ENCODE assay signal across 9 mouse cellular contexts in the genomic region with DNA sequence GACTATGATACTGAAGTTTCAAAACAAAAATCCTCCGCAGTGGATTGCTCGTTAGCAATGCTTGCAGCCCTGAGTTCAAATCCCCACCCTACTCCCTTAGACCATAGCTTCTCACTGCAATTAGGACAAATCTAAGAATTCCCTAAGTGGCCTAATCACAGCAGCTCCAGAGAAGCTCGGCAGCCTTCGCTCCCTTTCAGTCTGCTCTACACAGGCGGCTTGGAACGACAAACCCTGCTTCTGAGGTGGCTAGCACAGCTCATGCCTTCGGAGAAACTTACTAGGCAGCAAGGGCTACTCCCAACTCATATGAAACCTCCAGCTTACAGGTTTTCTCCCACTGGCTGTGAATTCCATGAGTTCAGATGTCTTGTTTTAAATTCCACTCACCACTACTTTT. TPM values are rescaled to one million over a fixed set of nuclear protein-coding genes. Genes with fewer than 3 reads are reported as not detected.
DNase-seq lines count a peak whose midpoint lies in the region; ATAC-seq lines count a peak whose summit lies in the region.
"Had no signal": no experiment of that assay in that cellular context is flagged by ENCODE, and none has a peak within 500 bp of the region (broad histone marks: within the 10 kb centered on the region; RNA-seq: fewer than 3 reads in every experiment).

No protein-coding gene starts in this region.

- no peak for ATAC-seq in hindbrain, embryonic 11.5 days (ENCODE audit: low FRiP score)
- no peak for ATAC-seq in neural tube, embryonic 11.5 days (ENCODE audit: insufficient read depth, low FRiP score, low TSS enrichment)
- no peak for ATAC-seq in limb, embryonic 13.5 days (ENCODE audit: low FRiP score, low read depth)
- no peak for ATAC-seq in megakaryocyte-erythroid progenitor cell, adult 5-6 weeks (replicated peaks; ENCODE audit: low FRiP score, low TSS enrichment, poor library complexity, severe bottlenecking)

- 86% methylated on average over 7 of the region's 7 CpGs for WGBS in hindbrain, embryonic 10.5 days
- 91% methylated on average over 7 of the region's 7 CpGs for WGBS in hindbrain, embryonic 11.5 days
- 88% methylated on average over 7 of the region's 7 CpGs for WGBS in neural tube, embryonic 11.5 days
- WGBS in limb, embryonic 13.5 days = 80% methylated on average over 7 of the region's 7 CpGs

- H3K27ac ChIP-seq in hindbrain, embryonic 10.5 days = 0 out of 2 replicates have a peak overlapping the region, but pooled peaks have one; percentile 25
- no peak overlapping the region for H3K27ac ChIP-seq in hindbrain, embryonic 11.5 days (ENCODE audit: low read depth, low read length)
- H3K27ac ChIP-seq in neural tube, embryonic 11.5 days (ENCODE audit: low read depth, low read length) = no peak overlapping the region
- peak overlapping the region; percentile 29; the same call in 1 of the 2 replicates for H3K27ac ChIP-seq in limb, embryonic 13.5 days

- no peaks in the 10 kb centered on the region for H3K9me3 ChIP-seq in hindbrain, embryonic 10.5 days
- no peaks in the 10 kb centered on the region for H3K9me3 ChIP-seq in hindbrain, embryonic 11.5 days (ENCODE audit: control insufficient read depth, low read length)
- no peaks in the 10 kb centered on the region for H3K9me3 ChIP-seq in neural tube, embryonic 11.5 days (ENCODE audit: control insufficient read depth, low read length)
- no peaks in the 10 kb centered on the region for H3K9me3 ChIP-seq in limb, embryonic 13.5 days
- H3K9me3 ChIP-seq: megakaryocyte, embryonic 14.5 days had no signal

- H3K36me3 ChIP-seq in hindbrain, embryonic 10.5 days = no peaks in the 10 kb centered on the region
- no peaks in the 10 kb centered on the region for H3K36me3 ChIP-seq in hindbrain, embryonic 11.5 days (ENCODE audit: control insufficient read depth, insufficient read depth, low read length)
- H3K36me3 ChIP-seq in neural tube, embryonic 11.5 days (ENCODE audit: control insufficient read depth, insufficient read depth, low read length) = no peaks in the 10 kb centered on the region
- 0 out of 2 replicates have a peak, but pooled peaks cover 8% of the 10 kb centered on the region for H3K36me3 ChIP-seq in limb, embryonic 13.5 days

- no peak for DNase-seq in hindbrain, embryonic 10.5 days (ENCODE audit: low spot score)
- DNase-seq in hindbrain, embryonic 11.5 days (ENCODE audit: low spot score) = no peak
- DNase-seq in neural tube, embryonic 11.5 days (ENCODE audit: low spot score) = no peak
- no peak for DNase-seq in neural tube, embryonic 10.5 days (ENCODE audit: extremely low spot score, low spot score)
- DNase-seq in cerebellum, adult 8-10 months = no peak

- peaks cover 35% of the 10 kb centered on the region for H3K4me1 ChIP-seq in hindbrain, embryonic 10.5 days (replicated peaks)
- H3K4me1 ChIP-seq in hindbrain, embryonic 11.5 days (replicated peaks; ENCODE audit: control insufficient read depth, insufficient read depth, low read length) = no peaks in the 10 kb centered on the region; the same call in 1 of the 2 replicates
- H3K4me1 ChIP-seq in neural tube, embryonic 11.5 days (ENCODE audit: control insufficient read depth, insufficient read depth, low read length) = peaks cover 5% of the 10 kb centered on the region; the same call in 1 of the 2 replicates
- peaks cover 34% of the 10 kb centered on the region for H3K4me1 ChIP-seq in limb, embryonic 13.5 days

- H3K27me3 ChIP-seq in hindbrain, embryonic 10.5 days (ENCODE audit: insufficient read depth, poor library complexity, severe bottlenecking) = no peaks in the 10 kb centered on the region
- H3K27me3 ChIP-seq in hindbrain, embryonic 11.5 days (ENCODE audit: control insufficient read depth, insufficient read depth, low read length) = no peaks in the 10 kb centered on the region
- no peaks in the 10 kb centered on the region for H3K27me3 ChIP-seq in neural tube, embryonic 11.5 days (ENCODE audit: control insufficient read depth, insufficient read depth, low read length)
- no peaks in the 10 kb centered on the region for H3K27me3 ChIP-seq in limb, embryonic 13.5 days
- H3K27me3 ChIP-seq: megakaryocyte, embryonic 14.5 days had no signal

- no peak overlapping the region for H3K4me2 ChIP-seq in hindbrain, embryonic 11.5 days (replicated peaks; ENCODE audit: low read depth, low read length)
- H3K4me2 ChIP-seq in neural tube, embryonic 11.5 days (ENCODE audit: low read depth) = no peak overlapping the region
- H3K4me2 ChIP-seq in limb, embryonic 13.5 days (replicated peaks) = peak overlapping the region; percentile 73; the same call in 1 of the 2 replicates

- H3K9ac ChIP-seq in hindbrain, embryonic 11.5 days (ENCODE audit: low read depth, low read length) = no peak overlapping the region
- no peak overlapping the region for H3K9ac ChIP-seq in neural tube, embryonic 11.5 days (ENCODE audit: low read length)
- H3K9ac ChIP-seq in limb, embryonic 13.5 days = no peak overlapping the region

- no peak overlapping the region for H3K4me3 ChIP-seq in hindbrain, embryonic 10.5 days
- no peak overlapping the region for H3K4me3 ChIP-seq in hindbrain, embryonic 11.5 days (ENCODE audit: low read depth, low read length)
- H3K4me3 ChIP-seq in neural tube, embryonic 11.5 days (ENCODE audit: low read depth, low read length) = 0 out of 2 replicates have a peak overlapping the region, but pooled peaks have one; percentile 0
- H3K4me3 ChIP-seq in limb, embryonic 13.5 days = no peak overlapping the region

RNA-seq across cellular contexts. Expression of gene Bicral, which starts 4.2 kb away (rescaled TPM):
- 3.8 and 4.2 TPM in 2 replicates for polyA plus RNA-seq in hindbrain, embryonic 10.5 days (2016; fragmentation: Nextera tagmentation; extraction: Ambion mirVana)
- polyA plus RNA-seq in hindbrain, embryonic 11.5 days (2014; fragmentation: Nextera tagmentation; extraction: Ambion mirVana) = 5.5 and 7.1 TPM in 2 replicates
- polyA plus RNA-seq in neural tube, embryonic 11.5 days (2014; fragmentation: Nextera tagmentation; extraction: Ambion mirVana) = 6.7 and 8.4 TPM in 2 replicates
- polyA plus RNA-seq in limb, embryonic 13.5 days (2015; fragmentation: Nextera tagmentation; extraction: Ambion mirVana) = 3.9 and 4.6 TPM in 2 replicates
- 24.6 and 28.7 TPM in 2 replicates for total RNA-seq in megakaryocyte-erythroid progenitor cell, adult 5-6 weeks (2014; fragmentation: Nextera tagmentation)
- 10.4 and 16.5 TPM in 2 replicates for total RNA-seq in megakaryocyte-erythroid progenitor cell, adult 5-6 weeks (2017)

RNA-seq across cellular contexts. Expression of gene Tbcc, which starts 36.4 kb away (rescaled TPM):
- 55.1 and 80.2 TPM in 2 replicates for polyA plus RNA-seq in hindbrain, embryonic 10.5 days (2016; fragmentation: Nextera tagmentation; extraction: Ambion mirVana)
- polyA plus RNA-seq in hindbrain, embryonic 11.5 days (2014; fragmentation: Nextera tagmentation; extraction: Ambion mirVana) = 74.1 and 84.3 TPM in 2 replicates
- polyA plus RNA-seq in neural tube, embryonic 11.5 days (2014; fragmentation: Nextera tagmentation; extraction: Ambion mirVana) = 74.8 and 79.0 TPM in 2 replicates
- polyA plus RNA-seq in limb, embryonic 13.5 days (2015; fragmentation: Nextera tagmentation; extraction: Ambion mirVana) = 57.8 and 58.0 TPM in 2 replicates
- 19.3 and 20.4 TPM in 2 replicates for total RNA-seq in megakaryocyte-erythroid progenitor cell, adult 5-6 weeks (2014; fragmentation: Nextera tagmentation)
- 10.9 and 13.3 TPM in 2 replicates for total RNA-seq in megakaryocyte-erythroid progenitor cell, adult 5-6 weeks (2017)

RNA-seq across cellular contexts. Expression of gene Prph2, which starts 56.2 kb away (rescaled TPM):
- polyA plus RNA-seq in hindbrain, embryonic 10.5 days (2016; fragmentation: Nextera tagmentation; extraction: Ambion mirVana) = not detected in 2 replicates
- not detected in 2 replicates for polyA plus RNA-seq in hindbrain, embryonic 11.5 days (2014; fragmentation: Nextera tagmentation; extraction: Ambion mirVana)
- polyA plus RNA-seq in neural tube, embryonic 11.5 days (2014; fragmentation: Nextera tagmentation; extraction: Ambion mirVana) = not detected in 2 replicates
- not detected in 2 replicates for polyA plus RNA-seq in limb, embryonic 13.5 days (2015; fragmentation: Nextera tagmentation; extraction: Ambion mirVana)
- total RNA-seq in megakaryocyte-erythroid progenitor cell, adult 5-6 weeks (2014; fragmentation: Nextera tagmentation) = not detected in 2 replicates
- not detected in 2 replicates for total RNA-seq in megakaryocyte-erythroid progenitor cell, adult 5-6 weeks (2017)
- total RNA-seq: gastrocnemius, adult 8-10 months had no signal

Comparison
In these comparisons a context has a peak if more than half of its experiments do, and no peak if none do; other contexts are left out.
1. H3K27ac ChIP-seq: peak in hindbrain, embryonic 10.5 days (single experiment) and limb, embryonic 13.5 days (single experiment); none in hindbrain, embryonic 11.5 days (single experiment) and neural tube, embryonic 11.5 days (single experiment).